8 mouse cellular contexts compared by ENCODE assay signal in the genomic region with DNA sequence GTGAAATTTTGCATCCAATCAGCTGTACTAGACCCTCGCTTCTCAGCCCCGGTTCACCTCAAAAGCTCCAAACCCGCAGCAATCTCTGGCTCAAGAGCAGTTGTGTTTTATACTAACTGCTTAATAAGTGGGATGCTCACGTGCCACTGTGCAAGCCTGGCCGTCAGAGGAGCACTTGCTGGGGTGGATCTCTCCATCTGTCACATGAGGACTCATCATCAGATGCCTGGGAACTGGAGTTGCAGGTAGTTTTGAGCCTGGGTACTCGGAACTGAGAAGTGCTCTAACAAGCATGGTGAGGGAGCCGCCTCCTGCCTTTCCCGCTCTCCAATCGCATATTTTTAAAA. TPM values are rescaled to one million over a fixed set of nuclear protein-coding genes. Genes with fewer than 3 reads are reported as not detected.
A peak's percentile ranks its signal among the peaks of the same experiment; 100 is the strongest.
DNase-seq lines count a peak whose midpoint lies in the region; ATAC-seq and TF ChIP-seq lines count a peak whose summit lies in the region.

No protein-coding gene starts in this region.

- ATAC-seq in lung, embryonic 16.5 days (ENCODE audit: low read depth), result no peak
- no peak for ATAC-seq in lung, postnatal 0 days
- no peak for ATAC-seq in intestine, embryonic 14.5 days (replicated peaks; ENCODE audit: low FRiP score, low TSS enrichment, low read depth)
- no peak for ATAC-seq in neural tube, embryonic 15.5 days (ENCODE audit: low FRiP score)

- no peak for TF ChIP-seq CTCF in lung, postnatal 0 days (IDR thresholded peaks at IDR 0.05)

- peaks cover 8% of the 10 kb centered on the region; the same call in 1 of the 2 replicates for H3K4me1 ChIP-seq in lung, embryonic 16.5 days (replicated peaks; ENCODE audit: control insufficient read depth, insufficient read depth, low read length)
- no peaks in the 10 kb centered on the region for H3K4me1 ChIP-seq in lung, postnatal 0 days (ENCODE audit: insufficient read depth, low read depth, low read length)
- H3K4me1 ChIP-seq in intestine, embryonic 14.5 days (replicated peaks; ENCODE audit: control insufficient read depth, insufficient read depth, low read length), result peaks cover 16% of the 10 kb centered on the region
- H3K4me1 ChIP-seq in neural tube, embryonic 15.5 days, result peaks cover 7% of the 10 kb centered on the region; the same call in 1 of the 2 replicates

- H3K27me3 ChIP-seq in lung, embryonic 16.5 days (ENCODE audit: control insufficient read depth, insufficient read depth, low read depth, low read length), result no peaks in the 10 kb centered on the region
- H3K27me3 ChIP-seq in lung, postnatal 0 days (replicated peaks; ENCODE audit: insufficient read depth, low read length), result no peaks in the 10 kb centered on the region
- H3K27me3 ChIP-seq in intestine, embryonic 14.5 days (replicated peaks; ENCODE audit: control insufficient read depth, insufficient read depth, low read length), result no peaks in the 10 kb centered on the region
- no peaks in the 10 kb centered on the region for H3K27me3 ChIP-seq in neural tube, embryonic 15.5 days (replicated peaks)

- DNase-seq in cerebellum, adult 9-11 months, result peak; percentile 19
- DNase-seq in cerebellum, postnatal 36 days, result no peak
- DNase-seq in lung, postnatal 0 days (ENCODE audit: low spot score), result no peak
- no peak for DNase-seq in intestine, embryonic 14.5 days (ENCODE audit: low spot score)
- no peak for DNase-seq in adipocyte (ENCODE audit: low spot score)
- no peak for DNase-seq in adrenal gland, adult (ENCODE audit: inconsistent age in 2 of 2, low spot score in 1 of 2)

- H3K9me3 ChIP-seq in lung, embryonic 16.5 days (ENCODE audit: control insufficient read depth, low read length), result no peaks in the 10 kb centered on the region
- H3K9me3 ChIP-seq in lung, postnatal 0 days (ENCODE audit: low read length), result no peaks in the 10 kb centered on the region
- H3K9me3 ChIP-seq in intestine, embryonic 14.5 days (ENCODE audit: control insufficient read depth, low read length), result no peaks in the 10 kb centered on the region
- H3K9me3 ChIP-seq in neural tube, embryonic 15.5 days (replicated peaks), result no peaks in the 10 kb centered on the region

- H3K9ac ChIP-seq in lung, embryonic 16.5 days (ENCODE audit: low read length), result no peak overlapping the region
- no peak overlapping the region for H3K9ac ChIP-seq in lung, postnatal 0 days (replicated peaks; ENCODE audit: low read depth)
- no peak overlapping the region for H3K9ac ChIP-seq in intestine, embryonic 14.5 days (ENCODE audit: low read length)
- no peak overlapping the region for H3K9ac ChIP-seq in neural tube, embryonic 15.5 days (replicated peaks)

- no peaks in the 10 kb centered on the region for H3K36me3 ChIP-seq in lung, embryonic 16.5 days (ENCODE audit: control insufficient read depth, insufficient read depth, low read length)
- no peaks in the 10 kb centered on the region for H3K36me3 ChIP-seq in lung, postnatal 0 days (ENCODE audit: insufficient read depth, low read length)
- H3K36me3 ChIP-seq in intestine, embryonic 14.5 days (ENCODE audit: control insufficient read depth, insufficient read depth, low read length), result no peaks in the 10 kb centered on the region
- no peaks in the 10 kb centered on the region for H3K36me3 ChIP-seq in neural tube, embryonic 15.5 days

- no peak overlapping the region for H3K27ac ChIP-seq in lung, embryonic 16.5 days (ENCODE audit: low read length)
- no peak overlapping the region for H3K27ac ChIP-seq in lung, postnatal 0 days (ENCODE audit: low read length)
- H3K27ac ChIP-seq in intestine, embryonic 14.5 days (ENCODE audit: low read depth), result no peak overlapping the region
- H3K27ac ChIP-seq in neural tube, embryonic 15.5 days (replicated peaks), result no peak overlapping the region

- H3K4me3 ChIP-seq in lung, embryonic 16.5 days (ENCODE audit: low read length), result no peak overlapping the region; the same call in 1 of the 2 replicates
- H3K4me3 ChIP-seq in lung, postnatal 0 days (ENCODE audit: low read depth, low read length), result no peak overlapping the region
- H3K4me3 ChIP-seq in intestine, embryonic 14.5 days (ENCODE audit: low read depth, low read length), result no peak overlapping the region
- no peak overlapping the region for H3K4me3 ChIP-seq in neural tube, embryonic 15.5 days (replicated peaks)

- peak overlapping the region; percentile 34; the same call in 1 of the 2 replicates for H3K4me2 ChIP-seq in lung, embryonic 16.5 days (ENCODE audit: low read depth, low read length)
- no peak overlapping the region; the same call in 1 of the 2 replicates for H3K4me2 ChIP-seq in lung, postnatal 0 days (replicated peaks; ENCODE audit: low read depth, low read length)
- H3K4me2 ChIP-seq in intestine, embryonic 14.5 days (ENCODE audit: low read length), result peak overlapping the region; percentile 25
- peak overlapping the region; percentile 44 for H3K4me2 ChIP-seq in neural tube, embryonic 15.5 days

- WGBS in lung, embryonic 16.5 days, result 19% methylated on average over 9 of the region's 9 CpGs
- WGBS in lung, postnatal 0 days, result 18% methylated on average over 9 of the region's 9 CpGs
- 17% methylated on average over 9 of the region's 9 CpGs for WGBS in intestine, embryonic 14.5 days
- WGBS in neural tube, embryonic 15.5 days, result 13% methylated on average over 9 of the region's 9 CpGs

- no peak for TF ChIP-seq EP300 in lung, postnatal 0 days (IDR thresholded peaks at IDR 0.05)

RNA-seq across cellular contexts. Expression of gene Fam160b1, which starts 44.0 kb away (rescaled TPM):
- 15.0 and 15.5 TPM in 2 replicates for polyA plus RNA-seq in lung, embryonic 16.5 days (2015; fragmentation: Nextera tagmentation; extraction: Ambion mirVana)
- 14.7 and 14.9 TPM in 2 replicates for polyA plus RNA-seq in lung, postnatal 0 days (2015; fragmentation: Nextera tagmentation; extraction: Ambion mirVana)
- polyA plus RNA-seq in intestine, embryonic 14.5 days (2014; fragmentation: Nextera tagmentation; extraction: Ambion mirVana), result 16.4 and 18.2 TPM in 2 replicates
- polyA plus RNA-seq in neural tube, embryonic 15.5 days (2015; fragmentation: Nextera tagmentation; extraction: Ambion mirVana), result 12.6 and 12.9 TPM in 2 replicates

RNA-seq across cellular contexts. Expression of gene Trub1, which starts 48.2 kb away (rescaled TPM):
- 21.4 and 24.2 TPM in 2 replicates for polyA plus RNA-seq in lung, embryonic 16.5 days (2015; fragmentation: Nextera tagmentation; extraction: Ambion mirVana)
- polyA plus RNA-seq in lung, postnatal 0 days (2015; fragmentation: Nextera tagmentation; extraction: Ambion mirVana), result 8.5 and 9.0 TPM in 2 replicates
- 27.6 and 28.7 TPM in 2 replicates for polyA plus RNA-seq in intestine, embryonic 14.5 days (2014; fragmentation: Nextera tagmentation; extraction: Ambion mirVana)
- polyA plus RNA-seq in neural tube, embryonic 15.5 days (2015; fragmentation: Nextera tagmentation; extraction: Ambion mirVana), result 14.9 and 17.8 TPM in 2 replicates
